Mouse (Mus musculus) gastrocnemius, adult 2 months (tissue): Measurements from ENCODE around the gene Kdm2b. TPM values are rescaled to one million over a fixed set of nuclear protein-coding genes. Genes with fewer than 3 reads are reported as not detected.

Experiments used
- DNase-seq: peaks from one replicate; pipeline ENCODE4 v3.0.0; 2022
- H3K27ac ChIP-seq: fragments of 200-600 bp; 2 replicates; pipeline ENCODE4 v1.8.1; 2022; ENCODE audit warnings: mild to moderate bottlenecking
- H3K4me3 ChIP-seq: fragments of 200-600 bp; 2 replicates; pipeline ENCODE4 v1.8.1; 2022; ENCODE audit warnings: mild to moderate bottlenecking, moderate library complexity
- CTCF ChIP-seq: fragments of 200-600 bp; IDR thresholded peaks from 2 replicates; pipeline ENCODE4 v1.8.1; 2022; ENCODE audit warnings: antibody characterized with exemption, mild to moderate bottlenecking, moderate library complexity
- intact Hi-C: fragments of 180-260 bp; cut with DNase I; formaldehyde crosslinking; loops from one replicate; pipeline ENCODE4 v1.15.1; 2025
- long read RNA-seq, 2 experiments: library from polyadenylated mRNA; stranded (forward); transcript quantifications; one replicate each; pipeline ENCODE4 v2.0.0; 2021
- total RNA-seq, 2 experiments: library from RNA; stranded (reverse); gene quantifications; 2 replicates each; pipeline ENCODE4 v1.2.3; 2021

The Kdm2b gene
- total RNA-seq, result 10 to 100 TPM; 11.5 to 13.3 TPM
- long read RNA-seq, experiment 1, full-length matches to known transcripts, result 6 of 12 reads
- long read RNA-seq, experiment 1, partial matches to known transcripts, result 2 of 12 reads
- long read RNA-seq, experiment 1, other reads (novel, unspliced or antisense), result 4 of 12 reads
- long read RNA-seq, experiment 2, full-length matches to known transcripts, result 3 of 6 reads
- long read RNA-seq, experiment 2, partial matches to known transcripts, result 1 of 6 reads
- long read RNA-seq, experiment 2, other reads (novel, unspliced or antisense), result 2 of 6 reads

DNA sequence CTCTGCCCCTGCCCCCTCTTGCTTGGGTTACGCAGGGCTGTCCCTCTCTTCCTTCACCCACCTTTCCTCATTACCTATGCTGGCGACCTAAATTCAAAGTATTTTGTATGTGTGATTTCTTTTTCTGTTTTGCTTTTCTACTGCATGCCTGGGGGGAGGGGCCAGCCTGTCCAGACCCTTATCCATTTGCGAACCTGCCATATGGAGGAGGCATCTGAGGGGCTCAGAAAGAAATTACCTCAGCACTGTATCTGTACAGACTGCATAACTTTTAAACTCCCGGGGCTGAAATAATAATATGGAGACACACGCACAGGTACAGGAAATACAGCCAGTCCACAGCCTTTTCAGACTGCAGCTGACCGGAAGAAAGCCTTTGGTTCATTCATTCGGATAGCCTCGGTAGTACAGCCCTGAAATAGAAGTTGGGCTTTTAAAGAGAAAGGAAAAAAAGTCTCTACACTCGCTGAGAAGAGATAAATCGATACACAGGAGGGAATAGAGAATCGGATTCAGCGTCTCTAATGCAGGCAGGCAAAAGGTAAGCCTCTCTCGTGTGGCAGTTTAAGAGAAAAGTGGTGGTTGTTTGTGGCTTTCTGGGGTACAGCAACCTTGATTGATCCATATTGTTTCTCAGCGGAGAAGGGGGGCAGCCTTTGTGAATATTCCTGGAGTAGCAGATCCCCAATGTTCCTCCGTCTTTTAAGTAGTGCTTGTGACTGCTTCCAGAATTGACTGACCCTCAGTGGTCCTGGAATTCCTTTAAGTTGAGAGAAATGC is at the start of gene Kdm2b:
Gene Kdm2b (minus strand): TSS at position 273 of the 780 bp plus-strand sequence.
- no peak for TF ChIP-seq CTCF
- intact Hi-C loops, result loop anchor here (2.0 kb wide), 1 partner anchor 19 kb away; no protein-coding TSS in a partner anchor
- H3K27ac ChIP-seq, result peak within 1 kb of the TSS; percentile 96
- peak within 1 kb of the TSS; percentile 77 for H3K4me3 ChIP-seq
- no peak for DNase-seq

DNA sequence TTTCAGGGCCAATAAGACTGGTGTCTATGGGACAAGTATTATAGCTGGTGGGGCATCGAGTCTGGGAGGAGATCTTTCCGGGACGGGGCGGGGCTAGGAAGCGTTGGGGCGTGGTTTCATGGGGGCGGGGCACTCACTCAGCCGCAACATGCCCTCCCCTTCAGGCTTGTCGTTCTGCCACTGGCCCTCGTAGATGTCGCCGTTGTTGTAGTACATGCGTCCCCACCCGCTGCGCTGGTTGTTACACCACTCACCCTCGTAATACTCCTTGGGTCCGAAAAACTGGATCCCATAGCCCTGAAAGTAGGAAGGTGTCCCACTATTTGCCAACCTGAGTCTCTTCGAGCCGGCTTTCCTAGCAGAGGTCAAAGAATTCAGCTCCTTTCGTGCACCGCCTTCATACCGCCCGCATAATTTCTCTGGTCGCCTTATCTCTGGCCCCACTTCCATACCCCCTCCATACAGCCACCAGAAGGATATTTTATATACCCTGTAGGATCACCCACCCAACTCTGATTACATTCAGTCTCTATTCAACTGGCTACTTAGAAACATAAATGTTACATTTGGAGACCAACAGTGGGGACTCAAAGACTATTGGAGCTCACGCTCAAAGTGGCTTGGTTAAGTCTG is 49.6 kb upstream of the Kdm2b start:
- H3K27ac ChIP-seq, result peak overlapping the region; percentile 82
- intact Hi-C loops, result no loop called here

GRCm38 (mm10) chr5:123038115-123038514 is 48.5 kb upstream of the Kdm2b start:
- intact Hi-C loops, result no loop called here
- TF ChIP-seq CTCF, result no peak
- H3K27ac ChIP-seq, result peak overlapping the region; percentile 82; the same call in 1 of the 2 replicates
- DNase-seq, result no peak
- no peak overlapping the region for H3K4me3 ChIP-seq

More for the DNA sequence above, 49.6 kb upstream of the Kdm2b start:
- TF ChIP-seq CTCF, result no peak
- DNase-seq, result peak; percentile 90
- peak overlapping the region; percentile 74 for H3K4me3 ChIP-seq

GRCm38 (mm10) chr5:123035564-123035963 is 45.9 kb upstream of the Kdm2b start:
- Histone ChIP-seq H3K4me3 (no peak overlapping the region), H3K27ac (0 out of 2 replicates have a peak overlapping the region, but pooled peaks have one; percentile 20)
- intact Hi-C loops, result no loop called here
- no peak for TF ChIP-seq CTCF
- no peak for DNase-seq

GRCm38 (mm10) chr5:123035089-123035488 is 45.5 kb upstream of the Kdm2b start:
- no peak overlapping the region for H3K27ac ChIP-seq
- intact Hi-C loops, result no loop called here
- no peak for TF ChIP-seq CTCF
- DNase-seq, result no peak
- H3K4me3 ChIP-seq, result no peak overlapping the region

DNA sequence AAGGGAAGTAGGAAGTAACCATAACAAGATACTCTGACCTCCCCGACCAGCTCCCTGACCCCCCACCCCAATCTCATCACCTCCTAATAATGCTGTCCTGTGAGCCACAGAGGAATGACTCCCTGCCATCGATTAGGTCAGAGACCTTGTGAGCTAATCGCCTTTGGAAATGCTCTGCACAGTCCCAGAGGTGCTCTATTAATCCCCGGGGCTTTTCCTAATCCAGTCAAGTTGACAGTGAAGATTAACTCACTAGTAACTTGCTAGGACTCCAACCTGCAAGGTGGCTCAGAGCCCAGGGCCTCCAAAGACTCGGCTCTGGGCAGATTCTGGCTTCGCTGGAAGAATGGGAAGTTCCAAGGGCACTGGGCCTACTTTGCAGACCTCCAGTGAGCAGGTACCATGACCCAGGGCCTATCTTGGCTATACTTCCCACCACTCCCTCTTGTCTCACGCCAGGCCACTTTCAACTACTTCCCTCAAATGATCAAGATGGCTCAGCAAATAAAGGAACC is 44.1 kb upstream of the Kdm2b start:
- no peak for DNase-seq
- TF ChIP-seq CTCF, result no peak
- H3K27ac ChIP-seq, result no peak overlapping the region
- no peak overlapping the region for H3K4me3 ChIP-seq
- intact Hi-C loops, result no loop called here

DNA sequence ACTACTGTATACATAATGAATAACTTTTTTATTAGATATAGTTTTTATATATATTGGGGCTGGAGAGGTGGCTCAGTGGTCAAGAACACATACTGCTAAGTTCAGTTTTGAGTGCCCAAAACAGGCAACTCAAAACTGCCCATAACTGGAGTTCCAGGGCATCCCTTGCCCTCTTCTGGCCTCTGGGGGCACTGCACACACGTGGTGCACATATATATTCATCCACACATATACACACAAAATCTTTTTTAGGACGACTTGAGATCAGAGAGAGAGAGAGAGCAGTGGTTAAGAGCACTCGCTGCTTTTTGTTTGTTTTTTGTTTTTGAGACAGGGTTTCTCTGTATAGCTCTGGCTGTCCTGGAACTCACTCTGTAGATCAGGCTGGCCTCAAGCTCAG is 41.7 kb upstream of the Kdm2b start:
- Histone ChIP-seq H3K4me3 (no peak overlapping the region), H3K27ac (no peak overlapping the region)
- TF ChIP-seq CTCF, result peak; percentile 12; the same call in 1 of the 2 replicates
- no peak for DNase-seq
- intact Hi-C loops, result no loop called here

GRCm38 (mm10) chr5:123029729-123030128 is 40.1 kb upstream of the Kdm2b start:
- no peak for TF ChIP-seq CTCF
- no peak overlapping the region for H3K4me3 ChIP-seq
- peak overlapping the region; percentile 56 for H3K27ac ChIP-seq
- intact Hi-C loops, result no loop called here
- DNase-seq, result no peak

GRCm38 (mm10) chr5:123027436-123027835 is 37.8 kb upstream of the Kdm2b start:
- no peak overlapping the region for H3K4me3 ChIP-seq
- TF ChIP-seq CTCF, result no peak
- no peak for DNase-seq
- intact Hi-C loops, result no loop called here
- H3K27ac ChIP-seq, result peak overlapping the region; percentile 94

DNA sequence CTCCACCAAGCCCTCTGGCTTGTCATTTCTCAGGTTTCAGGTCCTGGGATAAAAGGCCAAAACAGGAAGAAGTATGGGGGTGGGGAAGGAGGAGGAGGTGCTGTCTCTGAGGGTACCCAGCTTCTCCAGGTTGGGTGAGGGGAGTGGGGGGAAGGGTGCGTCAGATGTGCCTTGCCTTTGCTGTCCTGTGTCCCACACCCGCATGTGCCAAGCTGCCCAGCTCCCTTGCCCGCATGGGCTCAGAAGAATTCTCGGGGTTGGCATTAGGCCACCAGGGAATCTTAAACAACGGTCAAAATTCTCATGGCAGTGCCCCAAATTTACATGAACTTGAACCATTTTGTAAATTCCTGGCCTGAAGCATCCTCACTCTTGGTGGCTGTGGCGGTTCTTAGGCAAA is 36.8 kb upstream of the Kdm2b start:
- intact Hi-C loops, result no loop called here
- TF ChIP-seq CTCF, result no peak
- peak overlapping the region; percentile 94 for H3K27ac ChIP-seq
- H3K4me3 ChIP-seq, result peak overlapping the region; percentile 30
- peak; percentile 52 for DNase-seq

DNA sequence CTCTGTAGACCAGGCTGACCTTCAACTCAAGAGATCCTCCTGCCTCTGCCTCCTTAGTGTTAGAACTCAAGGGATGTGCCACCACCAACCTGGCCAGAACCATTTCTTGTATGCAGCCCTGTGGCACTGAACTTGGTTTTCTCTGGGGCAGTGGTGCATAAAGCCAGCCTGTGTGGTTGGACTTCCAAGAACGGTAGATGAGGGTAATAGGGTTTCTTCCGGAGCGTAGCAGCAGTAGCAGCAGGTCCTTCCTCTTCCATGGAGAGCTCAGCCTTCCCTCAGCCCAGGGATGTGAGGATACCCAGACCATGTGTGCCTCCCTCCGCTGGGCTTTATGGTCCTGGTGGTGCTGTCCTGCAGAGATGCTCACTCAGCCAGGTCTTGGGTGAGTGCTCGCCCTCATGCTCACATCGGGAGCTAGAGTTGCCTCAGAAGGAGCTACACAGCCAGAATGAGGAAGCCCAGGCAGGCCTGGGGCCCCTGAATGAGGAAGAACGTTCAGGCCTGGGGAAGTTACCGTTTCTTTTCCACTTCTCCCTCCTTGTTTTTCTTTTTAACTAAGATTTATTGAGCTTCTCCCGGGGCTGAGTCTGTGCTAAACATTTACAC is 35.4 kb upstream of the Kdm2b start:
- TF ChIP-seq CTCF, result no peak
- DNase-seq, result no peak
- H3K4me3 ChIP-seq, result peak overlapping the region; percentile 34
- intact Hi-C loops, result no loop called here
- peak overlapping the region; percentile 94 for H3K27ac ChIP-seq

- peak; percentile 74 for DNase-seq
- intact Hi-C loops, result no loop called here
- Histone ChIP-seq H3K27ac (peak overlapping the region; percentile 94), H3K4me3 (peak overlapping the region; percentile 4; the same call in 1 of the 2 replicates)
- no peak for TF ChIP-seq CTCF
These were observed 34.7 kb upstream of the Kdm2b start for GRCm38 (mm10) chr5:123024312-123024711.
